Mouse (Mus musculus): Measurements from ENCODE around the gene Prrg2. TPM values are rescaled to one million over a fixed set of nuclear protein-coding genes. Genes with fewer than 3 reads are reported as not detected.

Gene Prrg2
- polyA plus RNA-seq, 1 experiment = 172 TPM

GRCm38 (mm10) chr7:45073171-45073707 is 10.8 kb upstream of the Prrg2 start:
- Histone ChIP-seq H3K4me3 (ENCODE audit: low read depth, low read length) (no peak overlapping the region), H3K36me3 (ENCODE audit: control insufficient read depth, insufficient read depth, low read length) (peaks cover 31% of the 10 kb centered on the region), H3K27ac (ENCODE audit: insufficient read depth, low read depth, low read length) (no peak overlapping the region), H3K4me1 (ENCODE audit: control insufficient read depth, insufficient read depth, insufficient read length, low read length) (no peaks in the 10 kb centered on the region; the same call in 1 of the 2 replicates), H3K27me3 (ENCODE audit: control insufficient read depth, insufficient read depth, low read length) (no peaks in the 10 kb centered on the region)
- WGBS = 78% methylated on average over 7 of the region's 7 CpGs
- no peak for TF ChIP-seq CTCF (IDR thresholded peaks at IDR 0.05; ENCODE audit: extremely low read depth, insufficient read length, insufficient replicate concordance, low read depth, low read length)
- TF ChIP-seq POLR2A (IDR thresholded peaks at IDR 0.05; ENCODE audit: low read depth, low read length) = no peak

DNA sequence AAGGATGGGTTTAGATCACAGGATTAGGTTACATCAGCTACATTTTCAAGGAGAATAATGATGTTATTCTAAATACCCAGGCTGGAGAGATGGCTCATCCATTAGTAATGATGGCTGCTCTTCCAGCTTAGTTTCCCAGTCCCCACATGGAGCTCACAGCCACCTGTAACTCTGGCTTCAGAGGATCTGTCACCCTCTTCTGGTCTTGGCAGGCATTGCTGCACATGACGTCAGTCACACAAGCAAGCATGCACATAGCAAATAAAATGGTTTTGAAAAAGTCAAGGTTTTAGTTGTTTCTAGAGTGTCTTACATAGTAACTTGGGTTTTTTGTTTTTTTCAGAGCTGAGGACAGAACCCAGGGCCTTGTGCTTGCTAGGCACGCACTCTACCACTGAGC is 9.8 kb upstream of the Prrg2 start:
- WGBS = 86% methylated on average over 2 of the region's 2 CpGs
- H3K4me3 ChIP-seq (ENCODE audit: low read depth, low read length) = no peak overlapping the region
- H3K27me3 ChIP-seq (ENCODE audit: control insufficient read depth, insufficient read depth, low read length) = no peaks in the 10 kb centered on the region
- H3K4me1 ChIP-seq (ENCODE audit: control insufficient read depth, insufficient read depth, insufficient read length, low read length) = no peaks in the 10 kb centered on the region; the same call in 1 of the 2 replicates
- no peak overlapping the region for H3K27ac ChIP-seq (ENCODE audit: insufficient read depth, low read depth, low read length)
- H3K36me3 ChIP-seq (ENCODE audit: control insufficient read depth, insufficient read depth, low read length) = peaks cover 25% of the 10 kb centered on the region
- TF ChIP-seq POLR2A (IDR thresholded peaks at IDR 0.05; ENCODE audit: low read depth, low read length) (no peak), CTCF (IDR thresholded peaks at IDR 0.05; ENCODE audit: extremely low read depth, insufficient read length, insufficient replicate concordance, low read depth, low read length) (peak; percentile 29; the same call in 1 of the 2 replicates)

- H3K4me1 ChIP-seq (ENCODE audit: control insufficient read depth, insufficient read depth, insufficient read length, low read length) = no peaks in the 10 kb centered on the region; the same call in 1 of the 2 replicates
- H3K4me3 ChIP-seq (ENCODE audit: low read depth, low read length) = no peak overlapping the region
- H3K36me3 ChIP-seq (ENCODE audit: control insufficient read depth, insufficient read depth, low read length) = peaks cover 5% of the 10 kb centered on the region
- no peak for TF ChIP-seq POLR2A (IDR thresholded peaks at IDR 0.05; ENCODE audit: low read depth, low read length)
- no peak for TF ChIP-seq CTCF (IDR thresholded peaks at IDR 0.05; ENCODE audit: extremely low read depth, insufficient read length, insufficient replicate concordance, low read depth, low read length)
- no peaks in the 10 kb centered on the region for H3K27me3 ChIP-seq (ENCODE audit: control insufficient read depth, insufficient read depth, low read length)
- 76% methylated on average over 2 of the region's 2 CpGs for WGBS
- 0 out of 2 replicates have a peak overlapping the region, but pooled peaks have one; percentile 37 for H3K27ac ChIP-seq (ENCODE audit: insufficient read depth, low read depth, low read length)
Measured at GRCm38 (mm10) chr7:45069671-45070070, 7.2 kb upstream of the Prrg2 start.

DNA sequence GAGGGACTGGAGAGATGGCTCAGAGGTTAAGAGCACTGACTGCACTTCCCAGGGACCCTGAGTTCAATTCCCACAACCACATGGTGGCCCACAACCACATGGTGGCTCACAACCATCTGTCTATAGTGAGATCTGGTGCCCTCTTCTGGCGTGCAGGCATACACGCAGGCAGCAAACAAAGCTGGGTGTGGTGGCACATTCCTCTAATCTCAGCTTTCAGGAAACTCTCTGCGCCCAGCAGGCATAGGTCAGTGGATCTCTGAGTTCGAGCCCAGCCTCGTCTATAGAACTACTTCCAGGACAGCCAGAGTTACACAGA is 5.5 kb upstream of the Prrg2 start:
- TF ChIP-seq POLR2A (IDR thresholded peaks at IDR 0.05; ENCODE audit: low read depth, low read length) = no peak
- peak; percentile 70; the same call in 1 of the 2 replicates for TF ChIP-seq CTCF (IDR thresholded peaks at IDR 0.05; ENCODE audit: extremely low read depth, insufficient read length, insufficient replicate concordance, low read depth, low read length)
- Histone ChIP-seq H3K36me3 (ENCODE audit: control insufficient read depth, insufficient read depth, low read length) (no peaks in the 10 kb centered on the region), H3K27me3 (ENCODE audit: control insufficient read depth, insufficient read depth, low read length) (no peaks in the 10 kb centered on the region), H3K4me3 (ENCODE audit: low read depth, low read length) (no peak overlapping the region), H3K4me1 (ENCODE audit: control insufficient read depth, insufficient read depth, insufficient read length, low read length) (no peaks in the 10 kb centered on the region), H3K27ac (ENCODE audit: insufficient read depth, low read depth, low read length) (no peak overlapping the region)
- 8% methylated on average over 5 of the region's 5 CpGs for WGBS

GRCm38 (mm10) chr7:45067190-45067999 is 4.9 kb upstream of the Prrg2 start:
- no peak overlapping the region for H3K4me3 ChIP-seq (ENCODE audit: low read depth, low read length)
- TF ChIP-seq CTCF (IDR thresholded peaks at IDR 0.05; ENCODE audit: extremely low read depth, insufficient read length, insufficient replicate concordance, low read depth, low read length) = no peak
- TF ChIP-seq POLR2A (IDR thresholded peaks at IDR 0.05; ENCODE audit: low read depth, low read length) = no peak
- no peaks in the 10 kb centered on the region for H3K36me3 ChIP-seq (ENCODE audit: control insufficient read depth, insufficient read depth, low read length)
- H3K27me3 ChIP-seq (ENCODE audit: control insufficient read depth, insufficient read depth, low read length) = no peaks in the 10 kb centered on the region
- H3K4me1 ChIP-seq (ENCODE audit: control insufficient read depth, insufficient read depth, insufficient read length, low read length) = no peaks in the 10 kb centered on the region
- no peak overlapping the region for H3K27ac ChIP-seq (ENCODE audit: insufficient read depth, low read depth, low read length)
- WGBS = 87% methylated on average over 4 of the region's 4 CpGs

GRCm38 (mm10) chr7:45061532-45062075 is 873 bp downstream of the Prrg2 start:
- WGBS = 11% methylated on average over 11 of the region's 11 CpGs
- peak overlapping the region; percentile 82 for H3K27ac ChIP-seq (ENCODE audit: insufficient read depth, low read depth, low read length)
- peak; percentile 64; the same call in 1 of the 2 replicates for TF ChIP-seq POLR2A (IDR thresholded peaks at IDR 0.05; ENCODE audit: low read depth, low read length)
- TF ChIP-seq CTCF (IDR thresholded peaks at IDR 0.05; ENCODE audit: extremely low read depth, insufficient read length, insufficient replicate concordance, low read depth, low read length) = no peak
- H3K4me3 ChIP-seq (ENCODE audit: low read depth, low read length) = peak overlapping the region; percentile 67
- H3K36me3 ChIP-seq (ENCODE audit: control insufficient read depth, insufficient read depth, low read length) = peaks cover 3% of the 10 kb centered on the region; the same call in 1 of the 2 replicates
- no peaks in the 10 kb centered on the region for H3K27me3 ChIP-seq (ENCODE audit: control insufficient read depth, insufficient read depth, low read length)
- H3K4me1 ChIP-seq (ENCODE audit: control insufficient read depth, insufficient read depth, insufficient read length, low read length) = no peaks in the 10 kb centered on the region

- Histone ChIP-seq H3K27me3 (ENCODE audit: control insufficient read depth, insufficient read depth, low read length) (no peaks in the 10 kb centered on the region), H3K27ac (ENCODE audit: insufficient read depth, low read depth, low read length) (no peak overlapping the region), H3K36me3 (ENCODE audit: control insufficient read depth, insufficient read depth, low read length) (peaks cover 3% of the 10 kb centered on the region; the same call in 1 of the 2 replicates), H3K4me3 (ENCODE audit: low read depth, low read length) (no peak overlapping the region), H3K4me1 (ENCODE audit: control insufficient read depth, insufficient read depth, insufficient read length, low read length) (no peaks in the 10 kb centered on the region)
- WGBS = 67% methylated on average over 6 of the region's 6 CpGs
- TF ChIP-seq CTCF (IDR thresholded peaks at IDR 0.05; ENCODE audit: extremely low read depth, insufficient read length, insufficient replicate concordance, low read depth, low read length) = no peak
- TF ChIP-seq POLR2A (IDR thresholded peaks at IDR 0.05; ENCODE audit: low read depth, low read length) = no peak
Measured at GRCm38 (mm10) chr7:45060632-45061122, 1.8 kb downstream of the Prrg2 start.
